Mouse (Mus musculus) G1E (cell line): ENCODE results near the gene Fcgr3.
"Not testable (repeated sequence)": the region's sequence is repeated elsewhere in the genome, so short reads cannot be mapped to it uniquely, and the experiment has no call there.

Experiments
- CTCF ChIP-seq: IDR thresholded peaks from 2 replicates; pipeline ENCODE4 v1.5.1; 2012; ENCODE audit warnings: low read depth, low read length, inconsistent platforms, mixed read lengths
- GATA1 ChIP-seq: IDR thresholded peaks from 2 replicates; pipeline ENCODE4 v1.6.1; 2012; ENCODE audit warnings: borderline replicate concordance, low read length, inconsistent platforms, mixed read lengths
- TAL1 ChIP-seq: conservative IDR thresholded peaks from 2 replicates; pipeline ENCODE4 v1.6.1; 2012; ENCODE audit warnings: low read depth, low read length, inconsistent platforms, mixed read lengths

DNA sequence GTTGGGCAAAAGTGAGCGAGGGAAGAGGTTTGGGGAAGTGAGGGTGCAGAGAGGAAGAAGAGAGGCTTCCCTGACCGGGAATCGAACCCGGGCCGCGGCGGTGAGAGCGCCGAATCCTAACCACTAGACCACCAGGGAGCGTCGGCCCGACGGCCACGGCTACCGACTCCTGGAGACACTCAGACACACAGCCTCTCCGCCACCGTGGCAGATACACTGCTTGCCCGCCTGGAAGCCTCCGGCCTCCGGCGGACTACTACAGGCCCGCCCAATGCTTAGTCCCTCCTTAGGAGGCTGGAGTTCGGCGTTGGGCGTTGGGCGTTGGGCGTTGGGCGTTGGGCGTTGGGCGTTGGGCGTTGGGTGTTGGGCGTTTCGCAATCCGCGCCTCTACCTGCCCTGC, 7.0 kb upstream of the Fcgr3 start:
- not testable (repeated sequence) for TF ChIP-seq GATA1, CTCF, TAL1
